Mouse (Mus musculus) macrophage (primary cell): ENCODE data around the gene Spsb1. TPM values are rescaled to one million over a fixed set of nuclear protein-coding genes. Genes with fewer than 3 reads are reported as not detected.

Experiments
- H3K27ac ChIP-seq: fragments of 350-480 bp; formaldehyde crosslinking; 2 replicates; pipeline ENCODE4 v1.9.0; 2021
- H3K36me3 ChIP-seq: fragments of 350-480 bp; formaldehyde crosslinking; 2 replicates; pipeline ENCODE4 v1.9.0; 2021; ENCODE audit errors: inconsistent target
- H3K4me3 ChIP-seq: fragments of 350-480 bp; formaldehyde crosslinking; 2 replicates; pipeline ENCODE4 v1.9.0; 2021; ENCODE audit errors: inconsistent target
- H3K79me2 ChIP-seq: fragments of 350-480 bp; formaldehyde crosslinking; 2 replicates; pipeline ENCODE4 v1.9.0; 2021; ENCODE audit errors: inconsistent target
- WGBS: methylation state at CpG from one replicate; pipeline ENCODE4 v1.1.7; 2026; ENCODE audit warnings: inconsistent platforms; ENCODE audit not compliant: missing documents; 5-methylcytosine and 5-hydroxymethylcytosine counted together
- polyA plus RNA-seq: library from polyadenylated mRNA; stranded (reverse); fragments of 250-400 nt; gene quantifications from 3 replicates; pipeline ENCODE4 v1.2.4, GENCODE M21; 2018; ENCODE audit warnings: inconsistent platforms

Spsb1 gene
- polyA plus RNA-seq, 1 experiment from 2014 or later: 1.5 TPM

DNA sequence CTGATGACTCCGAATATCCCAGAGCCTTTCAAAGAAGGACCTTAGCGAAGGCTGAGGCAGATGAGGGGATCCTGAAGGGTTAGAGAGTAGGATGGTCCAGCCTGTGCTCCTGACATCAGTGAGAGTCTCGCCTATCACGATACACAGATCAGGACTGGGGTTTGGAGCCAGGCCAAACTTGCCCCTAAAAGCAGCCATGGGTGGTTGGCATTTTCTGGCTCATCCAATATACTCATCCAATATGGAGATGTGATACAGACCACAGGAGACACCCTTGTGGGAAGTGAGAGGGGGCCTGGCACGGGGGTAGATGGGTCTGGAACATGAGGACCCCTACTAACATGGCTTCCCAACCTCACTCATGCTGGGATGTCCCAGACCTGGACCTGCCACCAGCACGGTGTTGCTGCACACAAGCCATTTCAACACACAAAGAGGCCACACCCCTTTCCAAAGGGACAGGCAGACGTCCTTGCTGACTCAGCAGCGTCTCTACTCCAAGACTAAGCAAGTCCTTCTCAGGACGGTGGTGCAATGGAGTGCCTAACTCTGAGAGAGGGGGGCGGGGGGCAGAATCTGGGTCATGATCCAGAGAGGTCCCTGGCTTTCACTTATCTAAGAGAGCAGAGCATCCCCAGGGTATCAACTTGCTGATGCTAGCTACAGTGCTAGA, 49.4 kb downstream of the Spsb1 start:
- Histone ChIP-seq H3K27ac (no peak overlapping the region), H3K79me2 (no peaks in the 10 kb centered on the region), H3K4me3 (no peak overlapping the region), H3K36me3 (no peaks in the 10 kb centered on the region)
- WGBS: 85% methylated on average over 10 of the region's 10 CpGs

DNA sequence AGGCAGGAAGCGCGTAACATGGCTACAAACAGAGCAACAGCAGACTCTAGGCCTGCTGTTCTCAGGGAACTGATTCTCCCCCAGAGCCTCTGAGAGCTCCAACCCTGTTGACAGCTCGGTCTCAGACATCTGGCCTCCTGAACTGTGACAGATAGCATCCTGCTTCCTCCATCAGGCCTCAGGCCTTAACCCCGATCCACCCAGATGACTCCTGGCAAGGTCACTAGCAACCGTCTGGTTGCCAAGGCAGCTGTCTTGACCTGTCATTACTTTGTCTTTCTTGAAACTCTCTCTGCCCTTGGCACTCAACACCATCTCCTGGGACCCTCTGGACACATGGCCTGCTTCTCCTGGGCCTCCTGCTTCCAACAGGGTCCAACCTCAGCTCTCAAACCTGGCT, 51.8 kb downstream of the Spsb1 start:
- no peaks in the 10 kb centered on the region for H3K79me2 ChIP-seq
- H3K4me3 ChIP-seq: no peak overlapping the region
- H3K36me3 ChIP-seq: no peaks in the 10 kb centered on the region
- no peak overlapping the region for H3K27ac ChIP-seq
- 81% methylated on average over 5 of the region's 5 CpGs for WGBS

DNA sequence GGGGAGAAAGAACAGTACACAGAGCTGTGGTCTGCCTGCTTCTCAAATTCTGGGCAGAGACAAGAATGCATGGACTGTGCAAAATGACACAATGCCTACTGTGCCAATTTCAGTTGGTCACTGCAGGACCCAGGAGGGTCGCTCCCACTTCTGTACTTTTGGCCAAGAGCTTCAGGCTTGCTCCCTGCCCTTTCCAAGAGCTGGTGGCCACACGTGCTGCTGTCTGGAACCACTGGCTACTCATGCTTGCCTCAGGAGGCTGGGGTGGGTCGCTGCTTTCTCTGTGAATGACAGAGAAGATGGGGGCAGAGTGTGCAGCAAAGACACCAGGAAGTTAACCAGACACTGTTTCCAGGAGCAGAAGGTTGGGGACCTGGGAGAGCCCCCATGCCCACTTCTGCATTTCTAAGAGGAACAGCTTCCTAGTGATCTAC, 53.5 kb downstream of the Spsb1 start:
- Histone ChIP-seq H3K79me2 (no peaks in the 10 kb centered on the region), H3K27ac (no peak overlapping the region), H3K36me3 (no peaks in the 10 kb centered on the region), H3K4me3 (no peak overlapping the region)
- 25% methylated on average over 3 of the region's 3 CpGs for WGBS

DNA sequence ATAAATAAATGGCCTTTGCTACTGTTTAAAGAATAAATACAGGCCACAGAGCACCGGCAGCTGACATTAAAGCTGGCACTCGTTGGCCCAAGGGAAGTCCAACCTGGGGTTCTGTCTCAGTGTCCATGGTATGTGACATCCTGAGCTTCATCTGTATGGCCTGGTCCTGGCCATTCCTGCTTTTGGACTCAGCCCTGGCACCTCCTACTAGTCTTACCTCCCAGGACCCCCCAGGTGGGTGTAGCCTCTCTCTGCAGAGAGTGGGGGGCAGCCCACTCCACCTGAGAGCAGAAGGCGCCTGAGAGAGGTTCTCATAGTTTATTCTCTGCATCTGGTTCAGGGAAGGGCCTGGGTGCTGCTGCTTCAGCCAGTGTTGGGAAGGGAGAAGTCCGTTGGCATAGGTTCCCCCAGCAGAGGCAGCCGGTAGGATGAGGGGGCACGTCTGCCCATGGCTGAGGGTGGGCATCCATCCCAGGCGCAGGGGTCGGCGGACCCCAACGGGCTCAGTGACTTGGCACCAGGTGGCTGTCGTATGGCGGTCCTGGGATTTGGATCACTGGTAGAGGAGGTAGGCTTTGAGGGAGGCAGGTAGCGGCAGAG, 57.1 kb downstream of the Spsb1 start:
- Histone ChIP-seq H3K27ac (no peak overlapping the region), H3K4me3 (no peak overlapping the region), H3K36me3 (no peaks in the 10 kb centered on the region), H3K79me2 (no peaks in the 10 kb centered on the region)
- WGBS: 93% methylated on average over 13 of the region's 13 CpGs

DNA sequence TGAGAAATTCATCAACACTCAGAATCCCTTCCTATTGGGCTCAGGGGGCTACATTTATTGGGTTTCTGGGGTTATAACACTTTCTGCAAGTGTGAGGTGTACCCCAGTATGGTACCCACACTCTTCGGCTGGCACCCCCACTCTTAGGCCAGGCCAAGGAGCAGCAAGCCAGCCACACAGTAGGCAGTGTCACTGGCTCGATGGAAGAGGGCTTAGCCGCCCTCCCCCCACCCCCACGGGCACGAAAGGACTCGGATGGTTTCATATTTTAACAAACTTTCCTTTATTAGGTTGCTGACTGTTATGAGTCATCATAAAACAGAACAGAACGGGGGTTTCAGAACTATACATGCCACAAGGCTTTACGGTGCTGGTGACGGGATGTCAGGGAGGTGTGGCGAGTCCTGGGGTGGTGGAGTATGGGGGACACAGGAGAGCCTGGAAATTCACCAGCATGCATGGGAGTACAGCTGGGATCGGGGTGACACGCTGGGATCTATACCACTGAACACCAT, 58.8 kb downstream of the Spsb1 start:
- H3K4me3 ChIP-seq: no peak overlapping the region
- no peak overlapping the region for H3K27ac ChIP-seq
- 58% methylated on average over 12 of the region's 12 CpGs for WGBS
- no peaks in the 10 kb centered on the region for H3K36me3 ChIP-seq
- no peaks in the 10 kb centered on the region for H3K79me2 ChIP-seq

- Histone ChIP-seq H3K36me3 (no peaks in the 10 kb centered on the region), H3K79me2 (no peaks in the 10 kb centered on the region), H3K4me3 (no peak overlapping the region), H3K27ac (no peak overlapping the region)
- whole genome bisulfite sequencing: 62% methylated on average over 7 of the region's 7 CpGs
Measured at GRCm38 (mm10) chr4:149895226-149895625, 59.6 kb downstream of the Spsb1 start.

DNA sequence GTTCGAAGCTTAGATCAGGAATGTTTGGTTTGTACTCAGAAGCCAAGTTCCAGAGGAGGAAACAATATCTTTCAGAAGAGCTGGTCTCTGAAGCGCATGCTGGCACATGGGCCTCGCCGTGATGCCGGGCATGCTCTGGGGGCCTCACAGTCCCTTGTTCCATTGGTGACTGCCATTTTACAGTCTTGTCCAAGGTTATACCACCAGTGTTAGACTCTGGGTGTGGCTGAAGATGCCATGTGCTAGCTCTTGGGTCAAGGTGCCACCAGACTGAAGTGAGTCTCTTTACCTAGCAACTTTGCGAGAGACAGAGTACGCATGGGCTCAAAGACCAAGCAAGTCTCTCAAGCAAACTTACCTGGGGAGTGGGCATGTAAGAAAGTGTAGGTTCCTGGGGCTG, 60.5 kb downstream of the Spsb1 start:
- H3K36me3 ChIP-seq: no peaks in the 10 kb centered on the region
- no peak overlapping the region for H3K27ac ChIP-seq
- 96% methylated on average over 7 of the region's 7 CpGs for WGBS
- H3K79me2 ChIP-seq: no peaks in the 10 kb centered on the region
- H3K4me3 ChIP-seq: no peak overlapping the region

GRCm38 (mm10) chr4:149893611-149894151, 61.2 kb downstream of the Spsb1 start:
- WGBS: 92% methylated on average over 11 of the region's 11 CpGs

DNA sequence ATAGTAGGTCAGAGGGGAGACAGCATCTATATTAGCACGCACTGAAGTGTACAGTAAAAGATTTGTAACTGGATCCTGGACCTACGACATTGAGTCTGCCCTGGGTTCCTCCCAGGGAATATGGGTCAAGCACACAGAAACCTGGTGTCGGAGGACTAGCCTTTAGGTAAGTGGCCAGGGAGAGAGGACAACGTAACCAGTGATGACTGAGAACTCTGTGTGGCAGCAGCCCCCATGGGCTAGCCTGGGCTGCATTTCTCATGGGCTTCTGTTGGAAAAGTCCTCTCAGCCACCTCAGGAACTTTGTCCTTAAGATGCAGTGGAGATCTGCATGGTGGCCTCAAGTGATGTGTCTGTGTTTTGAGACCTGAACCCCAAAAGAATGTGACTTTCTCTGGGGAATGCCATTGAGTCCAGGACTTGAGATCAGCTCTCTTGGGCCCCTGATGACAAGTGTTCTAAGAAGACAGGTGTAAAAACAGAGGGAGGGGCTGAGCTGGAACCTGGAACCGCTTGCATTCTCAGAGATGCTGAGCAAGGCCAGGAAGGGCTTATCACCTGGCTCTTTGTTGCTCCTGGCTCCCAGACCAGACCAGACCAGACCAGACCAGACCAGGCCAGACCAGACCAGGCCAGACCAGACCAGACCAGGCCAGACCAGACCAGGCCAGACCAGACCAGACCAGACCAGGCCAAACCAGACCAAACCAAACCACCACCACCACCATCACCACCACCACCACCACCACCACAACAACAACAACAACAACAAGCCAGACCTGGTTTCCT, 63.5 kb downstream of the Spsb1 start:
- Histone ChIP-seq H3K27ac (no peak overlapping the region), H3K79me2 (no peaks in the 10 kb centered on the region), H3K36me3 (no peaks in the 10 kb centered on the region), H3K4me3 (no peak overlapping the region)
- 95% methylated on average over 5 of the region's 5 CpGs for WGBS

More at GRCm38 (mm10) chr4:149893611-149894151, 61.2 kb downstream of the Spsb1 start:
- Histone ChIP-seq H3K4me3 (no peak overlapping the region), H3K36me3 (no peaks in the 10 kb centered on the region), H3K79me2 (no peaks in the 10 kb centered on the region), H3K27ac (no peak overlapping the region)

DNA sequence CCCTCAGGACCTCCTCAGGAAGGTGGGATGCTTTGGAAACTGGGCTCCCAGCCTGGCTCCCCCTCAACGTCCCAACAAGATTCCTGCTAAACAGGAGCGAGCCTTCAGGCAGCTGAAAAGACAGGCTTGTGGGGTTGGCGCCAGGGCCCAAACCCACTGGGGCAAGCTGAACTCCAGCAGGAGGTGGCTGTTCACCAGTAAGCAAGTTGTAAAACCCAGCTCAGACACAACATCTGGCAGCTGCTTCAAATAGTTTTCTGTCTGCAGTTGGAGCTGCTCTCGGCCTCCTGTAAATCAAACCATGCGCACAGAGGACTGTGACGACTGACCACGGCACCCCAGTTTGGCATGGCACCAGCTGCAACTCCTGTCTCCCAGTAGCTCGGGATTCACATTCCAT, 64.3 kb downstream of the Spsb1 start:
- Histone ChIP-seq H3K27ac (no peak overlapping the region), H3K4me3 (no peak overlapping the region), H3K79me2 (no peaks in the 10 kb centered on the region), H3K36me3 (no peaks in the 10 kb centered on the region)
- 86% methylated on average over 8 of the region's 8 CpGs for WGBS

DNA sequence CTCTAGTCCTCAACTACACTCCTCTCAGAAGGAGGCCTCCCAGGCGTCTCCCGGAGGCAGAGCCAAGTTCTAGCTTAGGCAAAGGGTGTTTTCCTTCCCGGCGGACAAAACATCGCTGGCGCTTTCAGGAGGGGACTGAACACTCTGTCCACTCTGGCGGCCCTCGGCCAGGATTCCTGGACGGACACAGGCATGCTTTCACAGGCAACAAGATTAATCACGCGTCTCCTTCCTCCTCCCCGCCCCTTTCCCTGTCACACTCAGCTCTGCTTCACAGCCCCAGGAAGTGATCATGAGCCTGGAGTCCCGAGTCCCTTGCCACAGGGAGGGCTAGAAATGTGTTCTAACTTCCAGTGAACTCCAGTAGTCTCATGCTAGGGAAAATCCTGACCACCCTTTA, 65.0 kb downstream of the Spsb1 start:
- Histone ChIP-seq H3K36me3 (no peaks in the 10 kb centered on the region), H3K27ac (no peak overlapping the region), H3K4me3 (no peak overlapping the region), H3K79me2 (no peaks in the 10 kb centered on the region)
- 13% methylated on average over 13 of the region's 13 CpGs for WGBS

DNA sequence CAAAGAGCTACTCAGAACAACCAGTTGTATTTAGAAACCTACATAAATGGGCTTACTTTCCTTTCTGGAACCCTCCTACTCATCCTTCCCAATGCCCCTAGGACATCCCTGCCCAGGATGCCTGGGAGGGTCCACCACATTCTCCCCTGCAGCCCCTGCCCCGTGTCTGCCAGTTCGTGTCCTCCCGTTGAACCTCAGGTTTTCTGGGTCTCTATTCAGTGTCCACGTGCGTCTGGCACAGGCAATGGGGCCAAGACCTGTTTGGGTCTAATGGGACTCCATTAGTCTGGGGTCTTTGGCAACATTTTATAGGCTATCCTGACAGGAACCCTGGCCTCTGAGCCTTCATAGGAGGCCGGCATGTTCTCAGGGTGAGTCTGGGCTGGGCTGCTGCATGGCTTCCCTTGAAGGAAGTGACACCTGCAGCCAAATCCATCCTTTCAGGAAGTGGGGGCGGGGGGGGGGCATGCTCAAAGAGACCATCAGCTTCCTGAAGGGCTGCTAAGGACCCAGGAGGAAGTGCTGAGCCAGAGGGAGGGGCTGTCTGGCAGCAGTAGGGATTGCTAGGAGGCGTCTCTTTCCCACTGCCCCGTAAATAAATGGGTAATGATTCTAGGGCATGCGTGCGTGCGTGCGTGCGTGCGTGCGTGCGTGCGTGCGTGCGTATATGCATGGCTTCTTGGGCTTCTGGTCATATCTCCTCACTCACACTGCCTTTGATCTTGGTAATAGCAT, 65.9 kb downstream of the Spsb1 start:
- WGBS: 36% methylated on average over 20 of the region's 20 CpGs
- H3K4me3 ChIP-seq: no peak overlapping the region

DNA sequence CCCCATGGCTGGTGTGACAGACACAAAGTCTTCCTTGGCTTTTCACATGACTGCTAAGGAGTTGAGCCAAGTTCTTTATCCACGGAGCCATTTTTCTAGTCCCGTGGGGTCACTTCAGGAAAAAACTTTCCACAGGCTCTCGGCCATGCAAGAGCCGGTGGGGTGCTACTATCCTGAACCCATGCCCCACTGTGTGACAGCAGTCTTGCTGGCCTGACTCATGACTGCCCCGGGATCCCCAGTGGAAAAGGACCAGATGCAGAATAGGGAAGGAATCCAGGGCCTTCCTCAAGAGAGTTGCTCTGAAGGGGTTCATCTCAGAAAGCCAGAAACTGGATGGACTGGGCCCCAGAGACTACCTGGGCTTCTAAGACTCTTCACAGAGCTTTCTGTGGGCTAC, 66.7 kb downstream of the Spsb1 start:
- WGBS: 96% methylated on average over 5 of the region's 5 CpGs

More for the DNA sequence above, 65.9 kb downstream of the Spsb1 start:
- Histone ChIP-seq H3K36me3 (no peaks in the 10 kb centered on the region), H3K79me2 (no peaks in the 10 kb centered on the region), H3K27ac (no peak overlapping the region)

More for the DNA sequence above, 66.7 kb downstream of the Spsb1 start:
- no peaks in the 10 kb centered on the region for H3K79me2 ChIP-seq
- H3K27ac ChIP-seq: no peak overlapping the region
- no peak overlapping the region for H3K4me3 ChIP-seq
- H3K36me3 ChIP-seq: no peaks in the 10 kb centered on the region
